Mouse (Mus musculus) testis, adult 2 months (tissue): ENCODE data around the gene Stam2. TPM values are rescaled to one million over a fixed set of nuclear protein-coding genes. Genes with fewer than 3 reads are reported as not detected.

Experiments
- H3K27ac ChIP-seq: fragments of 200-500 bp; 2 replicates; pipeline ENCODE4 v1.5.1; 2012; ENCODE audit warnings: low read depth, low read length; ENCODE audit not compliant: control insufficient read depth, insufficient read depth
- H3K27me3 ChIP-seq: fragments of 200-500 bp; 2 replicates; pipeline ENCODE4 v1.6.1; 2012; ENCODE audit warnings: mild to moderate bottlenecking, low read length, moderate library complexity; ENCODE audit not compliant: control insufficient read depth, insufficient read depth
- H3K36me3 ChIP-seq: fragments of 200-500 bp; 2 replicates; pipeline ENCODE4 v1.6.1; 2012; ENCODE audit warnings: mild to moderate bottlenecking, low read length; ENCODE audit not compliant: control insufficient read depth, insufficient read depth
- H3K4me1 ChIP-seq: fragments of 200-500 bp; 2 replicates; pipeline ENCODE4 v1.6.1; 2012; ENCODE audit warnings: low read length; ENCODE audit not compliant: control insufficient read depth, insufficient read depth
- H3K4me3 ChIP-seq: fragments of 200-500 bp; 2 replicates; pipeline ENCODE4 v1.5.1; 2012; ENCODE audit warnings: low read depth, mild to moderate bottlenecking, low read length, moderate library complexity, mixed read lengths; ENCODE audit not compliant: control insufficient read depth
- CTCF ChIP-seq: fragments of 200-500 bp; IDR thresholded peaks from 2 replicates; pipeline ENCODE4 v1.5.1; 2012; ENCODE audit warnings: low read depth, mild to moderate bottlenecking, inconsistent platforms, low read length, moderate library complexity; ENCODE audit not compliant: control insufficient read depth, insufficient read depth, insufficient replicate concordance
- POLR2A ChIP-seq: fragments of 200-500 bp; IDR thresholded peaks from 2 replicates; pipeline ENCODE4 v1.6.1; 2012; ENCODE audit warnings: low read depth, mild to moderate bottlenecking, inconsistent platforms, low read length, moderate library complexity; ENCODE audit not compliant: control insufficient read depth
- polyA plus RNA-seq: library from polyadenylated mRNA; depleted of rRNA; stranded (reverse); fragments of >200 nt; gene quantifications from 2 replicates; pipeline ENCODE4 v1.2.3, GENCODE M21; 2012

The Stam2 gene
- polyA plus RNA-seq, 1 experiment = 21.2 TPM

- no peaks in the 10 kb centered on the region for H3K27me3 ChIP-seq
- TF ChIP-seq POLR2A (no peak), CTCF (no peak)
- no peaks in the 10 kb centered on the region for H3K36me3 ChIP-seq
- no peaks in the 10 kb centered on the region for H3K4me1 ChIP-seq
- no peak overlapping the region for H3K4me3 ChIP-seq
- no peak overlapping the region for H3K27ac ChIP-seq
Measured at GRCm38 (mm10) chr2:52730891-52731290, 11.2 kb downstream of the Stam2 start.

- Histone ChIP-seq H3K4me3 (no peak overlapping the region), H3K4me1 (no peaks in the 10 kb centered on the region), H3K27me3 (no peaks in the 10 kb centered on the region), H3K36me3 (no peaks in the 10 kb centered on the region), H3K27ac (no peak overlapping the region)
- TF ChIP-seq POLR2A (no peak), CTCF (no peak)
Measured at GRCm38 (mm10) chr2:52720231-52721025, 21.7 kb downstream of the Stam2 start.

GRCm38 (mm10) chr2:52717076-52717475 is 25.0 kb downstream of the Stam2 start:
- H3K27ac ChIP-seq = no peak overlapping the region
- no peaks in the 10 kb centered on the region for H3K27me3 ChIP-seq
- H3K4me3 ChIP-seq = no peak overlapping the region
- no peaks in the 10 kb centered on the region for H3K4me1 ChIP-seq
- TF ChIP-seq POLR2A (no peak), CTCF (no peak)
- no peaks in the 10 kb centered on the region for H3K36me3 ChIP-seq

GRCm38 (mm10) chr2:52715538-52715937 is 26.5 kb downstream of the Stam2 start:
- H3K27me3 ChIP-seq = no peaks in the 10 kb centered on the region
- no peaks in the 10 kb centered on the region for H3K36me3 ChIP-seq
- no peaks in the 10 kb centered on the region for H3K4me1 ChIP-seq
- H3K4me3 ChIP-seq = no peak overlapping the region
- H3K27ac ChIP-seq = no peak overlapping the region
- TF ChIP-seq CTCF (no peak), POLR2A (no peak)

GRCm38 (mm10) chr2:52714111-52714510 is 28.0 kb downstream of the Stam2 start:
- H3K4me1 ChIP-seq = no peaks in the 10 kb centered on the region
- TF ChIP-seq POLR2A = no peak
- no peak for TF ChIP-seq CTCF
- no peak overlapping the region for H3K4me3 ChIP-seq

GRCm38 (mm10) chr2:52710804-52711203 is 31.3 kb downstream of the Stam2 start:
- TF ChIP-seq POLR2A = no peak
- no peak for TF ChIP-seq CTCF
- no peaks in the 10 kb centered on the region for H3K27me3 ChIP-seq
- H3K4me3 ChIP-seq = no peak overlapping the region
- 0 out of 2 replicates have a peak, but pooled peaks cover 1% of the 10 kb centered on the region for H3K36me3 ChIP-seq
- H3K4me1 ChIP-seq = no peaks in the 10 kb centered on the region
- no peak overlapping the region for H3K27ac ChIP-seq

More at GRCm38 (mm10) chr2:52714111-52714510, 28.0 kb downstream of the Stam2 start:
- Histone ChIP-seq H3K27ac (no peak overlapping the region), H3K36me3 (no peaks in the 10 kb centered on the region), H3K27me3 (no peaks in the 10 kb centered on the region)

- H3K36me3 ChIP-seq = 0 out of 2 replicates have a peak, but pooled peaks cover 1% of the 10 kb centered on the region
- H3K27ac ChIP-seq = no peak overlapping the region
Measured at GRCm38 (mm10) chr2:52709417-52709816, 32.7 kb downstream of the Stam2 start.

More at GRCm38 (mm10) chr2:52709417-52709816, 32.7 kb downstream of the Stam2 start:
- no peaks in the 10 kb centered on the region for H3K4me1 ChIP-seq
- H3K4me3 ChIP-seq = no peak overlapping the region
- no peak for TF ChIP-seq CTCF
- no peak for TF ChIP-seq POLR2A
- H3K27me3 ChIP-seq = no peaks in the 10 kb centered on the region
